Mouse (Mus musculus) urinary bladder, postnatal 14 days (tissue): ENCODE results near the gene Tfam.
A peak's percentile ranks its signal among the peaks of the same experiment; 100 is the strongest.

Source experiments
- DNase-seq: peaks from one replicate; pipeline ENCODE4 v3.0.0; 2021; ENCODE audit warnings: low spot score

Gene Tfam

GRCm38 (mm10) chr10:71223101-71223500, 15.0 kb downstream of the Tfam start:
- DNase-seq, result no peak

GRCm38 (mm10) chr10:71222639-71223038, 15.4 kb downstream of the Tfam start:
- DNase-seq, result no peak

- peak; percentile 83 for DNase-seq
These were observed 19.7 kb downstream of the Tfam start for GRCm38 (mm10) chr10:71218228-71218892.

GRCm38 (mm10) chr10:71215996-71216395, 22.1 kb downstream of the Tfam start:
- DNase-seq, result no peak

DNA sequence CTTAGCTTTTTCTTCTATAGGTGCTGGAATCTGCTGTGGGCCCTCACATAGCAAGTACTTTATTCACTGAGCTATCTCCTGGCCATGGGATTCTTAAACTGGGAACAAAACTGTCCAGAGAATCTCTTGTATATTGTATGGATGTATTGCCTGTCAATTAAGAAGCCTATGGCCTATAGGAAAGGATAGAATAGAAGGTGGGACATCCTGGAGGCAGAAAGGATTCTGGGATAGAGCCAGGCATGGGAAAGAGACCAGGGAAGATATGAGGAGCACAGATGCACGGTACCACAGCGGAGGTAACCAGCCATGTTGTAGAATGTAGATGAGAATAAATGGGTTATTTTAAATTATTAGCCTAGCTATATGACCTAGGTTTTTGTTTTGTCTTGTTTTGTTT, 36.6 kb downstream of the Tfam start:
- no peak for DNase-seq

DNA sequence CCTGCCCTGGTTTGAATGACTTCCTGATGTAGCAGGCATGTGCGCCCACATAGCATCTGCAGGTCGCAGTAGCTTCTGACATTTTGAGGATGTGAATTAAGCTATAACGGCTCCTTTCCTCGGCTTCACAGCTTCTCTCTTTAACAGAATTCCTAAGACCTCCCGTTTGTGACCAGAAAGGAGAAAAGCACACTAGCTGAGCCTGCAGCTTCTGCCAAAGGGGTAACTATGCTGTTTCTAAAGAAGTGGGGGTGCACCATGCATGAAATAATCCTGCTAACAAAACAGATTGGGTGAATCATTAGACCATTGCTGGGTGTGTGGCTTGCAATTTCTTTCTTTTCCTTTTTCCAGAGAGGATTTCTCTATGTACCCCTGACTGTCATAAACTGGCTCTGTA, 37.1 kb downstream of the Tfam start:
- no peak for DNase-seq

GRCm38 (mm10) chr10:71198676-71199075, 39.4 kb downstream of the Tfam start:
- DNase-seq, result peak; percentile 47

DNA sequence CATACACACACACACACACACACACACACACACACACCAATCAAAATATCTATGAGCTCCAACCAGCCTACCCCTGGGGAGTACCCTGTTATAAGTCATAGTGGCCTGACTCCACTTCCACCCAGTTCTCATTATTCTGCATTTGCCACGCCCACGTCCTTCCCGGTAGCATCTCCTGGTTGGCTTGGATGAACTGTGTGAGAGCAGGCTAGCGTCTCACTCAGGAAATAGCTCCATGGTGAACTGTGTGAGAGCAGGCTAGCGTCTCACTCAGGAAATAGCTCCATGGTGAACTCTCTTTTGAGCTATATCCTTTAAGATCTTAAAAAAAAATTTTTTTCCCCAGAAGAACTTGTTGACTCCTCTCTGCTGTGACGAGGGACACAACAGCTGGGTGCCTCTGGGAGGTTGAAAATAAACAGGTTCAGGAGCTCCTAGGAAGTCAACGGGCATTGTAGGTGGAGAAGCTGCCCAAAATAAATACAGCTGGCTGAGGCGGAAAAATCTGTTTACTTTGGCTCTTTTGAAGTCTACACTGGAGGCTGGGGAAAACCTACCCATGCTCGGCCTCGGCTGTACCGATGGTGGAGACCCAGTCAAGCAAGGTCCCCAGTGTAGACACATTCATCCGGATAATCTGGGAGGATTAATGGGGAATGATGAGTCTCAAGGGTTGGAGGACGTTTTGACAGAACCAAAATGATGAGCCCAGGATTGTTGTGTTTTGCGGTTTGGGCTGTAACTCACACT, 40.9 kb downstream of the Tfam start:
- DNase-seq, result no peak

- DNase-seq, result peak; percentile 32
These were observed 42.6 kb downstream of the Tfam start for GRCm38 (mm10) chr10:71195501-71195900.

DNA sequence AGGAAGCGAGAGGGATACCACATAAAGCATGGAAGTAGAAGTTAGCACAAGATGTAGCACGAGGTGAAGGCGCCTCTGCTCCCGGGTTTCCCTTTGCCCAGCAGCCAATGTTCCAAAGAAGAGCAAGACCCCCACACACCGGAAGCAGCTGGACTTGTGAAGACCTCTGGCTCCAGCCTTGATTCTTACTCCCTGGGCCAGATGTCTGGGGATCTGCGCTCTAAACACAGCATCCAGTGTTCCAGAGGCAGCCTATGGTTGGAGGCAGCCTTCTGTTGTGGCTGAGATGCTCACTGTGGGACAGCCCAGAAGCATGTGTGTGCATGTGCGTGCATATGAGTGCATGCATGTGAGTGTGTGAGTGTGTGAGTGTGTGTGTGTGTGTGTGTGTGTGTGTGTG, 43.4 kb downstream of the Tfam start:
- DNase-seq, result no peak

GRCm38 (mm10) chr10:71193319-71193718, 44.8 kb downstream of the Tfam start:
- no peak for DNase-seq

DNA sequence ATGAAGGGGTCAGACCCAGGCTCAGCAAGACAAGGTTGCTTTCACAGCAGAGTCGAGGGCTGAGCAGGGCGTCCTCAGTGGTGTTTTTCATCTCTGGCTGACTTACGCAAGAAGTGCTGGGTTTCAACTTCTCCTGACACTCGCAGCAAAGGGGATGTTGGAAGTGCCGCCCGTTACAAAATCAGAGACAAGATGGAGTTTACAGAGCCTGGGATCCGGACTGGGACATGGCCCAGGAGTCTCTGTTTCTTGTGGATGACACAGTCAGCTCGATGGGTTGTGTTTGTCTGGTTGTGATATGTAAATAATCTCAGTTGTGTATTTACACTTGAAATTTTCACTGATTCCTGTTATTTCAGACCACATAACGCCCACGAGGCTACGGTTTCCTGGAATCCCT, 45.2 kb downstream of the Tfam start:
- peak; percentile 47 for DNase-seq

- DNase-seq, result no peak
These were observed 49.4 kb downstream of the Tfam start for GRCm38 (mm10) chr10:71188681-71189080.

GRCm38 (mm10) chr10:71185059-71185458, 53.0 kb downstream of the Tfam start:
- DNase-seq, result no peak

DNA sequence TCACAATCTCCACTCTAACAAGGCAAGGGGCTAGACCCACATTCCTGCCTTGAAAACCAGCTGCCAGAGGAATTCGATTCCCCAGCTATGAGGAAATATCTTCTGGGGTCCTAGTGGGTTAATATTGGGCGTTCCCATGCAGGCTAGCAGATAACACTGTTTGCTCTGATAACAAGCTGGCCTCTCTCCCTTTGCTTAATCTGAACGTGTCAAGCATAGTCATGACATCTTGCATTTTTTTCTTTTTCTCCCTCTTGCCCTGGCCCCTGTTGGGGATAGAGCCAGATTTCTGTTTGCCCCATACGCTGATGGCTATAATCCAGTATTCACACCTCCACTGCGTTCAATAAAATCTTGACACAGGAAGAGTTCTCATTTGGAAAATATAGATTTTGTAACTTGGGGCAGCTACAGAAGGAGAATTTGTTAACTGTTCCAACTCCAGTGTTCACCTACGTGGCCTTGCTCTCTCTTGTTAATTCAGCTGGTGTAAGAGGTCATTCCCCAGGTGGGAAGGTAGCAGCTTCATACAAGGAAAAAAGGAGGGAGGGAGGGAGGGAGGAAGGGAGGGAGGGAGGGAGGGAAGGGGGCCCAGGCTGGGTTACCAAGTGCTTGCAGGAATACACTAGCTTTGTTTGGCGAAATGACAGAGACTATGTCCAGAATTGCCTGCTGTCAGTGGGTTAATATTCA, 54.6 kb downstream of the Tfam start:
- DNase-seq, result no peak

DNA sequence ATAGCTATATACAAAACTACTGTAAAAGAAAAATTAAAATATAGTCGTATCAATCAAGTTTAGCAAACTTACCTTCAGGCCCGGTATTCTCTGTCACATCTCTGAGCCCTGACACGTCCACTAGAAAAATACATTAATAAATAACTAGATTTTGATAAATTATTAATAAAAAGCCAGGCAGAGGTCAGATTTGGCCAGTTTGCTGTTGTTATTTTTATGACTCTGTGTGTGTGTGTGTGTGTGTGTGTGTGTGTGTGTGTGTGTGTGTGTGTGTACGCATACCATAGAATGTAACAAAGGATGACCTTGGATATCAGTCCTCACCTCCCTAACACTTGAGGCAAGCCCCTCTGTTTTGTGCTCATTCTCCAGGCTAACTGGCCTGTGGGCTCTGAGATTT, 56.1 kb downstream of the Tfam start:
- DNase-seq, result no peak

- no peak for DNase-seq
These were observed 57.0 kb downstream of the Tfam start for GRCm38 (mm10) chr10:71181091-71181490.

- DNase-seq, result no peak
These were observed 58.0 kb downstream of the Tfam start for GRCm38 (mm10) chr10:71180057-71180456.

- DNase-seq, result no peak
These were observed 60.9 kb downstream of the Tfam start for GRCm38 (mm10) chr10:71177201-71177600.

DNA sequence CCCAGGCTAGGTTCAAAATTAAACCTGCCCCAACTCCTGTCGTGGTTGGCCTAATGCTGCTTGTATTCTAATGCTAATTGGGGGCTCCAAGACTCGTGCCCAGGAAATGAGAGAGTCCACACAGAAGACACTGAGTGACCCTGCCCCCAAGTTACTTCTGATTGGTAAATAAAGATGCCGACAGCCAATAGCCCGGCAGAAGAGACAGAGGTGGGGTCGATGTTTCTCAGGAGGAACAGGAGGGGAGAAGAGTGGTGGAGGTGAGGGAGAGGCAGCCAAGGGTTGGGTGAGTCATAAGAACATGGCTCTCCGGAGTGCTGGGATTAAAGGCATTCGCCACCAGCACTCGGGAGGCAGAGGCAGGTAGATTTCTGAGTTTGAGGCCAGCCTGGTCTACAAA, 61.7 kb downstream of the Tfam start:
- DNase-seq, result no peak
